Mouse (Mus musculus): ENCODE measurements around the gene Gm11639. TPM values are rescaled to one million over a fixed set of nuclear protein-coding genes. Genes with fewer than 3 reads are reported as not detected.

Gene Gm11639
- polyA plus RNA-seq, 1 experiment from 2014 or later, result not detected

GRCm38 (mm10) chr11:105151226-105152016, 465.9 kb downstream of the Gm11639 start:
- H3K4me2 ChIP-seq, result peak overlapping the region; percentile 9; the same call in 1 of the 2 replicates
- WGBS, result 29% methylated on average over 19 of the region's 19 CpGs
- no peaks in the 10 kb centered on the region for H3K9me3 ChIP-seq (ENCODE audit: control insufficient read depth, low read length)
- ATAC-seq (ENCODE audit: low FRiP score) (no peak), DNase-seq (ENCODE audit: low spot score, missing footprints) (no peak)
- no peak overlapping the region for H3K27ac ChIP-seq (ENCODE audit: low read depth, low read length)
- no peaks in the 10 kb centered on the region for H3K27me3 ChIP-seq (ENCODE audit: control insufficient read depth, insufficient read depth, low read length)
- H3K36me3 ChIP-seq (ENCODE audit: control insufficient read depth, insufficient read depth, low read length), result no peaks in the 10 kb centered on the region
- no peak overlapping the region for H3K9ac ChIP-seq (ENCODE audit: low read length)
- H3K4me3 ChIP-seq (ENCODE audit: low read depth, low read length), result no peak overlapping the region
- H3K4me1 ChIP-seq (ENCODE audit: control insufficient read depth, insufficient read depth, low read length), result no peaks in the 10 kb centered on the region; the same call in 1 of the 2 replicates

GRCm38 (mm10) chr11:105152017-105152300, 466.5 kb downstream of the Gm11639 start:
- H3K4me2 ChIP-seq, result no peak overlapping the region
- no peak for DNase-seq (ENCODE audit: low spot score, missing footprints)
- H3K36me3 ChIP-seq (ENCODE audit: control insufficient read depth, insufficient read depth, low read length), result no peaks in the 10 kb centered on the region
- no peaks in the 10 kb centered on the region for H3K9me3 ChIP-seq (ENCODE audit: control insufficient read depth, low read length)
- H3K27me3 ChIP-seq (ENCODE audit: control insufficient read depth, insufficient read depth, low read length), result no peaks in the 10 kb centered on the region
- WGBS, result 75% methylated on average over 2 of the region's 4 CpGs
- ATAC-seq (ENCODE audit: low FRiP score), result no peak
- no peaks in the 10 kb centered on the region; the same call in 1 of the 2 replicates for H3K4me1 ChIP-seq (ENCODE audit: control insufficient read depth, insufficient read depth, low read length)
- H3K27ac ChIP-seq (ENCODE audit: low read depth, low read length), result no peak overlapping the region
- no peak overlapping the region for H3K9ac ChIP-seq (ENCODE audit: low read length)
- H3K4me3 ChIP-seq (ENCODE audit: low read depth, low read length), result no peak overlapping the region

- Histone ChIP-seq H3K4me2 (no peak overlapping the region), H3K27me3 (ENCODE audit: control insufficient read depth, insufficient read depth, low read length) (no peaks in the 10 kb centered on the region), H3K9ac (ENCODE audit: low read length) (no peak overlapping the region), H3K9me3 (ENCODE audit: control insufficient read depth, low read length) (no peaks in the 10 kb centered on the region), H3K36me3 (ENCODE audit: control insufficient read depth, insufficient read depth, low read length) (no peaks in the 10 kb centered on the region), H3K4me1 (ENCODE audit: control insufficient read depth, insufficient read depth, low read length) (no peaks in the 10 kb centered on the region; the same call in 1 of the 2 replicates), H3K4me3 (ENCODE audit: low read depth, low read length) (no peak overlapping the region), H3K27ac (ENCODE audit: low read depth, low read length) (no peak overlapping the region)
- 85% methylated on average over 11 of the region's 11 CpGs for WGBS
- ATAC-seq (ENCODE audit: low FRiP score), result no peak
- DNase-seq (ENCODE audit: low spot score, missing footprints), result no peak
Measured at GRCm38 (mm10) chr11:105152357-105152899, 466.9 kb downstream of the Gm11639 start.

- H3K27me3 ChIP-seq (ENCODE audit: control insufficient read depth, insufficient read depth, low read length), result no peaks in the 10 kb centered on the region
- H3K9ac ChIP-seq (ENCODE audit: low read length), result no peak overlapping the region
- H3K9me3 ChIP-seq (ENCODE audit: control insufficient read depth, low read length), result no peaks in the 10 kb centered on the region
- WGBS, result 45% methylated on average over 12 of the region's 12 CpGs
- peak; percentile 85 for DNase-seq (ENCODE audit: low spot score, missing footprints)
- H3K27ac ChIP-seq (ENCODE audit: low read depth, low read length), result no peak overlapping the region
- no peak overlapping the region for H3K4me3 ChIP-seq (ENCODE audit: low read depth, low read length)
- H3K36me3 ChIP-seq (ENCODE audit: control insufficient read depth, insufficient read depth, low read length), result no peaks in the 10 kb centered on the region
- no peaks in the 10 kb centered on the region; the same call in 1 of the 2 replicates for H3K4me1 ChIP-seq (ENCODE audit: control insufficient read depth, insufficient read depth, low read length)
- H3K4me2 ChIP-seq, result no peak overlapping the region
- ATAC-seq (ENCODE audit: low FRiP score), result peak; percentile 54; the same call in 1 of the 2 replicates
Measured at GRCm38 (mm10) chr11:105153068-105153833, 467.7 kb downstream of the Gm11639 start.

GRCm38 (mm10) chr11:105155915-105156314, 470.4 kb downstream of the Gm11639 start:
- Histone ChIP-seq H3K4me3 (ENCODE audit: low read depth, low read length) (no peak overlapping the region), H3K9ac (ENCODE audit: low read length) (no peak overlapping the region), H3K27me3 (ENCODE audit: control insufficient read depth, insufficient read depth, low read length) (no peaks in the 10 kb centered on the region), H3K4me2 (no peak overlapping the region), H3K4me1 (ENCODE audit: control insufficient read depth, insufficient read depth, low read length) (no peaks in the 10 kb centered on the region; the same call in 1 of the 2 replicates), H3K9me3 (ENCODE audit: control insufficient read depth, low read length) (no peaks in the 10 kb centered on the region), H3K27ac (ENCODE audit: low read depth, low read length) (no peak overlapping the region), H3K36me3 (ENCODE audit: control insufficient read depth, insufficient read depth, low read length) (no peaks in the 10 kb centered on the region)
- whole genome bisulfite sequencing, result 80% methylated on average over 4 of the region's 4 CpGs
- no peak for ATAC-seq (ENCODE audit: low FRiP score)
- DNase-seq (ENCODE audit: low spot score, missing footprints), result no peak

- DNase-seq (ENCODE audit: low spot score, missing footprints), result no peak
Measured at GRCm38 (mm10) chr11:105156748-105157267, 471.3 kb downstream of the Gm11639 start.

GRCm38 (mm10) chr11:105158047-105158446, 472.5 kb downstream of the Gm11639 start:
- Histone ChIP-seq H3K4me2 (no peak overlapping the region), H3K9me3 (ENCODE audit: control insufficient read depth, low read length) (no peaks in the 10 kb centered on the region; the same call in 1 of the 2 replicates), H3K27ac (ENCODE audit: low read depth, low read length) (no peak overlapping the region), H3K36me3 (ENCODE audit: control insufficient read depth, insufficient read depth, low read length) (no peaks in the 10 kb centered on the region), H3K9ac (ENCODE audit: low read length) (no peak overlapping the region), H3K4me1 (ENCODE audit: control insufficient read depth, insufficient read depth, low read length) (no peaks in the 10 kb centered on the region; the same call in 1 of the 2 replicates), H3K27me3 (ENCODE audit: control insufficient read depth, insufficient read depth, low read length) (no peaks in the 10 kb centered on the region), H3K4me3 (ENCODE audit: low read depth, low read length) (no peak overlapping the region)
- DNase-seq (ENCODE audit: low spot score, missing footprints) (no peak), ATAC-seq (ENCODE audit: low FRiP score) (no peak)

More at GRCm38 (mm10) chr11:105156748-105157267, 471.3 kb downstream of the Gm11639 start:
- H3K4me1 ChIP-seq (ENCODE audit: control insufficient read depth, insufficient read depth, low read length), result no peaks in the 10 kb centered on the region; the same call in 1 of the 2 replicates
- no peaks in the 10 kb centered on the region for H3K9me3 ChIP-seq (ENCODE audit: control insufficient read depth, low read length)
- H3K36me3 ChIP-seq (ENCODE audit: control insufficient read depth, insufficient read depth, low read length), result no peaks in the 10 kb centered on the region
- H3K27ac ChIP-seq (ENCODE audit: low read depth, low read length), result no peak overlapping the region
- no peak overlapping the region for H3K9ac ChIP-seq (ENCODE audit: low read length)
- H3K4me2 ChIP-seq, result no peak overlapping the region
- WGBS, result 86% methylated on average over 19 of the region's 19 CpGs
- ATAC-seq (ENCODE audit: low FRiP score), result no peak
- no peaks in the 10 kb centered on the region for H3K27me3 ChIP-seq (ENCODE audit: control insufficient read depth, insufficient read depth, low read length)
- no peak overlapping the region for H3K4me3 ChIP-seq (ENCODE audit: low read depth, low read length)

GRCm38 (mm10) chr11:105159673-105160360, 474.3 kb downstream of the Gm11639 start:
- H3K4me2 ChIP-seq, result no peak overlapping the region
- no peak for DNase-seq (ENCODE audit: low spot score, missing footprints)
- 59% methylated on average over 6 of the region's 6 CpGs for WGBS

More at GRCm38 (mm10) chr11:105159673-105160360, 474.3 kb downstream of the Gm11639 start:
- ATAC-seq (ENCODE audit: low FRiP score), result no peak
- H3K27ac ChIP-seq (ENCODE audit: low read depth, low read length), result no peak overlapping the region
- no peak overlapping the region for H3K4me3 ChIP-seq (ENCODE audit: low read depth, low read length)
- no peak overlapping the region for H3K9ac ChIP-seq (ENCODE audit: low read length)
- no peaks in the 10 kb centered on the region for H3K36me3 ChIP-seq (ENCODE audit: control insufficient read depth, insufficient read depth, low read length)
- H3K9me3 ChIP-seq (ENCODE audit: control insufficient read depth, low read length), result peaks cover 4% of the 10 kb centered on the region; the same call in 1 of the 2 replicates
- H3K4me1 ChIP-seq (ENCODE audit: control insufficient read depth, insufficient read depth, low read length), result no peaks in the 10 kb centered on the region
- no peaks in the 10 kb centered on the region for H3K27me3 ChIP-seq (ENCODE audit: control insufficient read depth, insufficient read depth, low read length)

Measured in midbrain, embryonic 11.5 days (tissue).